Mouse (Mus musculus) bone marrow macrophage, adult 2 months (primary cell): ENCODE results near the gene St3gal2.

Experiments
- CTCF ChIP-seq: IDR thresholded peaks from 2 replicates; pipeline ENCODE4 v1.5.1; 2012; ENCODE audit warnings: low read depth, mild to moderate bottlenecking, low read length, moderate library complexity
- POLR2A ChIP-seq: IDR thresholded peaks from 2 replicates; pipeline ENCODE4 v1.6.1; 2012; ENCODE audit warnings: mild to moderate bottlenecking, low read depth, low read length, borderline replicate concordance

GRCm38 (mm10) chr8:110918027-110918426 is 1.7 kb upstream of the St3gal2 start:
- TF ChIP-seq POLR2A (no peak), CTCF (no peak)
